Mouse (Mus musculus): ENCODE results near the gene Hist4h4.

Hist4h4 gene

GRCm38 (mm10) chr6:136781377-136781986, 22.7 kb downstream of the Hist4h4 start, which contains the start of gene Gucy2c:
TSS of gene Gucy2c (minus strand) at chr6:136781765.
- no peak for DNase-seq

DNA sequence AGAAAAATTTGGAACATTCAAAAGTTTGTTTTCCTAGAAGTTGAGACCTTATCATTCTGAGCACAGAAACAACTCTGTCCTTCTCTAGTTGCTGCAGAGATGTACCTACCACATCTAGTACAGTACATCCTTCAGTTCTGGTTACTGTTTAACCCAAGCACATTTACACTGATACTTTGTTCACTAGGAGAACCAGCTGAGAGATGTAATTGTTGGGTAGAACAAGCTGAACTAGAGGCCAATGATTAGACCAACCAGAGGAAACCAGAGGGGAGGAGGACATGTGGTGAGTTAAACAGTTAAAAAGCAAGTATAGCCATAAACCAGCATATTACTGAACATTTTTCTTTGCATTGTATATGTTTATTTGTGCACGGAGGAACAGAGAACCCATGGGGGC, 27.8 kb downstream of the Hist4h4 start:
- no peak for DNase-seq

DNA sequence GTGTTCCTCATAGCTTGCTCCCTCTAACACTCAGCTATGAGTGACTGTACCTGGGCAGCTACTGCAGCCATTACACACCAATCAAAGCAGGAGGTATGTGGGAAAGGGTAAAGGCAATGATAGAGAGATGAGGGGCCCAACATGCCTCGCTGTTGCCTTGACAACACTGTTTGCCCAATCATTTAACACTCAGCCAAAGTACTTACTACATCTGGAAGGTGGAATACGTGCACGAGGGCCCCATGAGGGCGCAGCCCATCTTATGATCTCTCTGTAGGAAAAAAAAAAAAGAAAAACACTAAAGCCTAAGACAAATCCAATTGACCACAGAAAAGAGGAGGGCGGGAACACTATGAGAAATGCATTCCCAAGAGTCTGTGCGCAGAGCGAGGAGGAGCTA, 34.4 kb downstream of the Hist4h4 start:
- DNase-seq = no peak

DNA sequence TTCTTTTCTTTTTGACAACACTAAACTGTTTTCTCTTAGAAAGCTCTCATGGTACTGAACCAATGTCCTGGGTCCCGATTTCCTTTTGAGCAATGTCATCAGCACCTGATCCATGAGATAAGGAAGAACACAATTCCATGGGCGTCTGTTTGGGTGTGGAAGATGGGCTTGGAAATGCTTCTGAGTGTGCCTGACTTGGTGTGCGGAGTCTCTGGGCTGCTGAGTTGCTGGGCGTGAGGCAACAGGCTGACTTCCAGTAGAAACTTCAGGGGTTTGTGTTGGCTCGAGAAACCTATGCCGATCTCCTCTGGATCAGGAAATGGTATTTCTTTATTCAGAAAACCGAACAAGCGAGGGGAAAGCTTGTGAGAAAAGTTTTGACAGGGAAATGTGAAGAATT, 35.1 kb downstream of the Hist4h4 start:
- no peak for DNase-seq

DNA sequence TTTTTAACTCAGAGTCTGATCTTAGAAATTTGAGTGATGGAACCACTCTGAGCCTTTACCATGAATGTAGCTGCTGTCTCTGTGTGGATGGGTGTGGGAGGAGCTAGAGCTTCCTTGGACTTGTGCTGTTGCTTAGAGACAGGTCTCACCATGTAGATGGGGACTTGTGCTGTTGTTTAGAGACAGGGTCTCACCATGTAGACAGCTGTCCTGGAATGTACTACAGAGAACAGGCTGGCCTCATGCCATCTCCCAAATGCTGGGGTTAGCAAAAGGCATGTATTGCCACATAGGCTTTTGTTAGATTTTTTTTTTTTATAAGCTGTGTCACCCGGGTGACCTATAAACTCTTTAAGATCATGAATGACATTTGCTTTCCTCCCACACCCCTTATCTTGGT, 40.3 kb downstream of the Hist4h4 start:
- no peak for DNase-seq

Data from cerebellum, adult 11 months (tissue).